Mouse (Mus musculus) spleen, postnatal 0 days (tissue): ENCODE measurements around the gene Scgb1b17. TPM values are rescaled to one million over a fixed set of nuclear protein-coding genes. Genes with fewer than 3 reads are reported as not detected.

ENCODE experiments used
- polyA plus RNA-seq: library from polyadenylated mRNA; unstranded; fragments of >200 nt; fragmentation: Nextera tagmentation; extraction: Ambion mirVana; gene quantifications from 2 replicates; pipeline ENCODE4 v1.2.1, GENCODE M21; 2015

Gene Scgb1b17
- polyA plus RNA-seq: not detected in 2 replicates

GRCm38 (mm10) chr7:33063149-33063548 is at the start of gene Scgb1b17:
Gene Scgb1b17, plus strand, starts transcription at chr7:33063449.

GRCm38 (mm10) chr7:33056461-33056860 is 6.8 kb upstream of the Scgb1b17 start, which contains the start of gene Scgb2b17:
Gene Scgb2b17, minus strand, starts transcription at chr7:33056561.

Other genes with a start within 250 kb of the Scgb1b17 start
- gene Scgb2b15, start 233.8 kb upstream of the Scgb1b17 start, polyA plus RNA-seq: not detected in 2 replicates
- not detected in 2 replicates for gene Scgb1b15, start 226.9 kb upstream of the Scgb1b17 start, polyA plus RNA-seq
- not detected in 2 replicates for gene Scgb2b17, start 6.9 kb upstream of the Scgb1b17 start, polyA plus RNA-seq
- not detected in 2 replicates for gene Scgb2b18, start 110.4 kb downstream of the Scgb1b17 start, polyA plus RNA-seq
- gene Scgb1b18, start 122.1 kb downstream of the Scgb1b17 start, polyA plus RNA-seq: not detected in 2 replicates
- not detected in 2 replicates for gene Scgb2b19, start 216.9 kb downstream of the Scgb1b17 start, polyA plus RNA-seq
- gene Scgb1b19, start 223.8 kb downstream of the Scgb1b17 start, polyA plus RNA-seq: not detected in 2 replicates